Mouse (Mus musculus) stomach, postnatal 0 days (tissue): ENCODE measurements around the gene Csrnp1. TPM values are rescaled to one million over a fixed set of nuclear protein-coding genes. Genes with fewer than 3 reads are reported as not detected.

ENCODE experiments used
- ATAC-seq: fragments of 200-750 bp; cut with Nextera tagmentation; 2 replicates; pipeline ENCODE4 v1.8.0; 2017; ENCODE audit not compliant: low FRiP score, low TSS enrichment
- DNase-seq: peaks from one replicate; pipeline ENCODE4 v3.0.0-alpha.2; 2016; ENCODE audit warnings: low spot score
- H3K27ac ChIP-seq: fragments of 300-500 bp; sonication (generic); replicated peaks from 2 replicates; pipeline ENCODE4 v1.5.1; 2014; ENCODE audit warnings: mild to moderate bottlenecking, control low read depth
- H3K27me3 ChIP-seq: fragments of 300-500 bp; sonication (generic); 2 replicates; pipeline ENCODE4 v1.6.1; 2014; ENCODE audit warnings: low read length; ENCODE audit not compliant: control insufficient read depth, insufficient read depth
- H3K36me3 ChIP-seq: fragments of 300-500 bp; sonication (generic); 2 replicates; pipeline ENCODE4 v1.6.1; 2014; ENCODE audit warnings: low read length, mixed read lengths; ENCODE audit not compliant: control insufficient read depth, insufficient read depth
- H3K4me1 ChIP-seq: fragments of 300-500 bp; sonication (generic); replicated peaks from 2 replicates; pipeline ENCODE4 v1.6.1; 2014; ENCODE audit warnings: antibody characterized with exemption; ENCODE audit not compliant: control insufficient read depth, insufficient read depth
- H3K4me2 ChIP-seq: fragments of 300-500 bp; sonication (generic); replicated peaks from 2 replicates; pipeline ENCODE4 v1.6.1; 2014; ENCODE audit warnings: low read depth, mild to moderate bottlenecking, control low read depth, moderate library complexity
- H3K4me3 ChIP-seq: fragments of 300-500 bp; sonication (generic); 2 replicates; pipeline ENCODE4 v1.5.1; 2014; ENCODE audit warnings: low read depth, low read length, control low read depth
- H3K9ac ChIP-seq: fragments of 300-500 bp; sonication (generic); 2 replicates; pipeline ENCODE4 v1.6.1; 2014; ENCODE audit warnings: mild to moderate bottlenecking, low read length, control low read depth, mixed read lengths
- H3K9me3 ChIP-seq: fragments of 300-500 bp; sonication (generic); 2 replicates; pipeline ENCODE4 v1.6.1; 2016; ENCODE audit warnings: low read length; ENCODE audit not compliant: control insufficient read depth
- CTCF ChIP-seq: IDR thresholded peaks from 2 replicates; pipeline ENCODE4 v1.5.1; 2016; ENCODE audit warnings: antibody characterized with exemption, low read depth, mild to moderate bottlenecking, moderate library complexity
- EP300 ChIP-seq: optimal IDR thresholded peaks from 2 replicates; pipeline ENCODE3; 2016; ENCODE audit warnings: antibody characterized with exemption
- WGBS: fragments of 180-500 bp; shearing (Covaris S2); extraction: QIAGEN DNeasy Blood & Tissue Kit; methylation state at CpG from one replicate; pipeline ENCODE4 v1.1.7; 2014; 5-methylcytosine and 5-hydroxymethylcytosine counted together
- polyA plus RNA-seq: library from polyadenylated mRNA; unstranded; fragments of >200 nt; fragmentation: Nextera tagmentation; extraction: Ambion mirVana; gene quantifications from 2 replicates; pipeline ENCODE4 v1.2.1, GENCODE M21; 2015

The Csrnp1 gene
- polyA plus RNA-seq, 1 experiment from 2014 or later, result 5.5 TPM

- DNase-seq (no peak), ATAC-seq (no peak)
- Histone ChIP-seq H3K4me2 (no peak overlapping the region), H3K9ac (no peak overlapping the region), H3K27me3 (no peaks in the 10 kb centered on the region), H3K4me3 (no peak overlapping the region), H3K36me3 (no peaks in the 10 kb centered on the region), H3K4me1 (0 out of 2 replicates have a peak, but pooled peaks cover 2% of the 10 kb centered on the region), H3K9me3 (no peaks in the 10 kb centered on the region), H3K27ac (no peak overlapping the region)
- 88% methylated on average over 26 of the region's 26 CpGs for WGBS
- TF ChIP-seq CTCF, result no peak
- no peak for TF ChIP-seq EP300
Observed at GRCm38 (mm10) chr9:119966221-119966910, 18.1 kb downstream of the Csrnp1 start.

- H3K36me3 ChIP-seq, result no peaks in the 10 kb centered on the region
- ATAC-seq (no peak), DNase-seq (no peak)
- no peak overlapping the region for H3K27ac ChIP-seq
- WGBS, result 63% methylated on average over 3 of the region's 3 CpGs
- no peak overlapping the region for H3K4me2 ChIP-seq
- H3K4me3 ChIP-seq, result no peak overlapping the region
- H3K4me1 ChIP-seq, result no peaks in the 10 kb centered on the region
- no peak overlapping the region for H3K9ac ChIP-seq
- TF ChIP-seq EP300, result no peak
- TF ChIP-seq CTCF, result no peak
- no peaks in the 10 kb centered on the region for H3K27me3 ChIP-seq
- no peaks in the 10 kb centered on the region for H3K9me3 ChIP-seq
Observed at GRCm38 (mm10) chr9:119965186-119965585, 19.3 kb downstream of the Csrnp1 start.

- H3K4me3 ChIP-seq, result no peak overlapping the region
Observed at GRCm38 (mm10) chr9:119964206-119964605, 20.3 kb downstream of the Csrnp1 start.

GRCm38 (mm10) chr9:119962987-119963667, 21.3 kb downstream of the Csrnp1 start:
- Histone ChIP-seq H3K9me3 (no peaks in the 10 kb centered on the region), H3K9ac (0 out of 2 replicates have a peak overlapping the region, but pooled peaks have one; percentile 18), H3K4me2 (0 out of 2 replicates have a peak overlapping the region, but pooled peaks have one; percentile 17), H3K4me3 (no peak overlapping the region), H3K27ac (no peak overlapping the region), H3K4me1 (no peaks in the 10 kb centered on the region), H3K36me3 (no peaks in the 10 kb centered on the region), H3K27me3 (no peaks in the 10 kb centered on the region)
- DNase-seq (peak; percentile 86), ATAC-seq (peak; percentile 80)
- TF ChIP-seq CTCF (peak; percentile 96), EP300 (no peak)
- 24% methylated on average over 21 of the region's 21 CpGs for WGBS

More at GRCm38 (mm10) chr9:119964206-119964605, 20.3 kb downstream of the Csrnp1 start:
- no peak overlapping the region for H3K9ac ChIP-seq
- H3K27ac ChIP-seq, result no peak overlapping the region
- H3K27me3 ChIP-seq, result no peaks in the 10 kb centered on the region
- no peaks in the 10 kb centered on the region for H3K9me3 ChIP-seq
- H3K36me3 ChIP-seq, result no peaks in the 10 kb centered on the region
- 68% methylated on average over 3 of the region's 3 CpGs for WGBS
- no peak for TF ChIP-seq CTCF
- no peak for TF ChIP-seq EP300
- DNase-seq, result no peak
- no peak overlapping the region for H3K4me2 ChIP-seq
- no peak for ATAC-seq
- no peaks in the 10 kb centered on the region for H3K4me1 ChIP-seq

- 39% methylated on average over 4 of the region's 4 CpGs for WGBS
- H3K4me1 ChIP-seq, result no peaks in the 10 kb centered on the region
- ATAC-seq, result no peak
- H3K4me2 ChIP-seq, result no peak overlapping the region
- no peaks in the 10 kb centered on the region for H3K9me3 ChIP-seq
- no peak overlapping the region for H3K4me3 ChIP-seq
- H3K36me3 ChIP-seq, result no peaks in the 10 kb centered on the region
- TF ChIP-seq CTCF, result no peak
- no peak for TF ChIP-seq EP300
- DNase-seq, result no peak
- no peak overlapping the region for H3K27ac ChIP-seq
- H3K27me3 ChIP-seq, result no peaks in the 10 kb centered on the region
- no peak overlapping the region for H3K9ac ChIP-seq
Observed at GRCm38 (mm10) chr9:119962216-119962615, 22.2 kb downstream of the Csrnp1 start.

GRCm38 (mm10) chr9:119958835-119959234, 25.6 kb downstream of the Csrnp1 start:
- DNase-seq, result no peak
- Histone ChIP-seq H3K9ac (no peak overlapping the region), H3K4me1 (no peaks in the 10 kb centered on the region), H3K4me2 (no peak overlapping the region), H3K36me3 (no peaks in the 10 kb centered on the region), H3K27me3 (no peaks in the 10 kb centered on the region), H3K9me3 (no peaks in the 10 kb centered on the region), H3K4me3 (no peak overlapping the region), H3K27ac (no peak overlapping the region)
- TF ChIP-seq EP300 (no peak), CTCF (no peak)
- ATAC-seq, result no peak
- whole genome bisulfite sequencing, result 77% methylated on average over 9 of the region's 9 CpGs
